Mouse (Mus musculus): ENCODE measurements around the gene Gprc6a. TPM values are rescaled to one million over a fixed set of nuclear protein-coding genes. Genes with fewer than 3 reads are reported as not detected.

The Gprc6a gene
- polyA plus RNA-seq (2015; fragmentation: Nextera tagmentation; extraction: Ambion mirVana) = 3.2 and 3.4 TPM in 2 replicates

DNA sequence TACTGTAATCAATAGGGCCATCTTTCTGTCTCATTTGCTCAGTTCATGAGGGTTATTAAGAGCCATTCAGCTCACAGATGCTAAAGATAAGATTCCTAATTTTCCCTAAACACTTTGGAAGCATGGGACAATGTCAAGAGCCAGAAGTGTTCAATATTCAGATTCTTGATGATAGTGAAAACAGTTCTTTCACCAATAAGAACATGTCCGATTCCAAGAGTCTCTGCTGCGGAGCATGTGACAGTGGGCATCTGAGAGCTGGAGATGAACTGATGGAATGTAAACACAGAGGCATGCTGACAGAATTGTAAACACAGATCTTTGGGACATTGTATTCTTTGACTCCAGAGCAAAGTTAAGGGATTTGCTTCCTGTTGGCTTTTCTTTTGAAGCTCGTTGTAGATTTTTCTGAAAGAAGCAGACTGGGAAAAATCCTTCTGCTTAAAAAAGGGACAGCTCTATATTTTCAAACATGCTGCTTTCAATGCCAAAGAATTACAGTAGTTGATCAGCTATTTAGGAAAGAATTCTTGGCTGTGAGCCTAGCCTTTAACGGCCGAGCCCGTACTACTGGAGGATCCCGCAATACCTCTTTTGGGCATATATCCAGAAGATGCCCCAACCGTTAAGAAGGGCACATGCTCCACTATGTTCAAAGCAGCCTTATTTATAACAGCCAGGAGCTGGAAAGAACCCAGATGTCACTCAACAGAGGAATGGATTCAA lies at the start of gene Gprc6a:
Gene Gprc6a (minus strand): TSS at position 51 of the 726 bp plus-strand sequence.
- peak within 1 kb of the TSS; percentile 11; the same call in 1 of the 2 replicates for H3K4me2 ChIP-seq (ENCODE audit: low read depth, low read length)
- H3K4me1 ChIP-seq (replicated peaks; ENCODE audit: control insufficient read depth, insufficient read depth, low read length) = 0 out of 2 replicates have a peak, but pooled peaks cover 3% of the 10 kb centered on the region
- H3K27ac ChIP-seq (ENCODE audit: low read length) = peak within 1 kb of the TSS; percentile 85
- no peaks in the 10 kb centered on the region for H3K27me3 ChIP-seq (ENCODE audit: control insufficient read depth, insufficient read depth, low read depth, low read length)
- H3K4me3 ChIP-seq (ENCODE audit: low read length) = no peak within 1 kb of the TSS
- no peak within 1 kb of the TSS for H3K9ac ChIP-seq (ENCODE audit: low read length)
- no peaks in the 10 kb centered on the region for H3K36me3 ChIP-seq (ENCODE audit: control insufficient read depth, insufficient read depth, low read length)
- no peaks in the 10 kb centered on the region for H3K9me3 ChIP-seq (ENCODE audit: control insufficient read depth, low read length)
- ATAC-seq (ENCODE audit: low read depth) = peak; percentile 97
- WGBS = 14% methylated on average over 8 of the region's 8 CpGs

- Histone ChIP-seq H3K36me3 (ENCODE audit: control insufficient read depth, insufficient read depth, low read length) (no peaks in the 10 kb centered on the region), H3K27ac (ENCODE audit: low read length) (no peak overlapping the region), H3K4me1 (replicated peaks; ENCODE audit: control insufficient read depth, insufficient read depth, low read length) (no peaks in the 10 kb centered on the region; the same call in 1 of the 2 replicates), H3K4me2 (ENCODE audit: low read depth, low read length) (peak overlapping the region; percentile 73), H3K4me3 (ENCODE audit: low read length) (peak overlapping the region; percentile 43), H3K9ac (ENCODE audit: low read length) (no peak overlapping the region), H3K9me3 (ENCODE audit: control insufficient read depth, low read length) (no peaks in the 10 kb centered on the region), H3K27me3 (ENCODE audit: control insufficient read depth, insufficient read depth, low read depth, low read length) (peaks cover 20% of the 10 kb centered on the region)
- ATAC-seq (ENCODE audit: low read depth) = no peak
- WGBS = 6% methylated on average over 10 of the region's 10 CpGs
These were observed 47.0 kb upstream of the Gprc6a start for GRCm38 (mm10) chr10:51678251-51678639.

DNA sequence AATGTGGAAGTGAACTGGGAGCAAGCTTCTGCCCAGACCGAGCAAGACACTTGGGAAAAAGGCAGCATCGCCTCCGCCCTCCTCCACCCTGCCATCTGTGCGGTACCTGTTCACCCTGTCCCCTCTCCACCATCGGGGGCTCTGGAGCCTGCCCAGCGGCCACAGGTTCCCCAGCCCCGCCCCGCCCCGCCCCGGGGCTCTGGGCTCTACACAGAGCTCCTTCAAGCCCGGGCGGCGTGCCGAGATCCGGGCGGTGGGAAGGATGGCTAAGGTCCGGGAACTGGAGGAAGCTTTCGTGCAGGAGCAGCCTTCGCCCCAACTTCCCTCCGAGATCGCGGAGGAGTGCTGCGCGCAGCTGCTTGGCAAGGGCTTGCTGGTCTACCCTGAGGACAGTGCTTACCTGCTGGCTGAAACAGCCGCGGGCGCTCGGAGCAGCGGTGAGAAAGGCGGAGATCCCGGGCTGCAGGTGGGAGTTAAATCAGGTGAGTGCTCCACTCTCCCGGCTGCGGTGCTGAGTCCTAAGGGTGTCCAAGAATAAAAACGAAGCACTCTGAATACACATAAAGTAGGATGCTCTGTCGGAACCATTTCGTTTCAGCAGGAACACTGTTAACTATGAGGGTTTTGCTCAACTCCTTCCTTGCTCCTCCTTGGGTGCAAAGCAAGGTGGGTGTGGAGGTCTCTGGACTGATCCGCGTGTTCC lies 46.4 kb upstream of the Gprc6a start, which contains the start of gene Rfx6:
Gene Rfx6 (plus strand): TSS at position 209 of the 703 bp plus-strand sequence.
- peak within 1 kb of the TSS; percentile 43 for H3K4me3 ChIP-seq (ENCODE audit: low read length)
- under 1% methylated on average over 38 of the region's 38 CpGs for WGBS
- H3K9ac ChIP-seq (ENCODE audit: low read length) = peak within 1 kb of the TSS; percentile 13; the same call in 1 of the 2 replicates
- peaks cover 20% of the 10 kb centered on the region for H3K27me3 ChIP-seq (ENCODE audit: control insufficient read depth, insufficient read depth, low read depth, low read length)
- H3K4me2 ChIP-seq (ENCODE audit: low read depth, low read length) = peak within 1 kb of the TSS; percentile 73
- H3K27ac ChIP-seq (ENCODE audit: low read length) = no peak within 1 kb of the TSS
- H3K9me3 ChIP-seq (ENCODE audit: control insufficient read depth, low read length) = no peaks in the 10 kb centered on the region
- no peaks in the 10 kb centered on the region; the same call in 1 of the 2 replicates for H3K4me1 ChIP-seq (replicated peaks; ENCODE audit: control insufficient read depth, insufficient read depth, low read length)
- peak; percentile 81 for ATAC-seq (ENCODE audit: low read depth)
- no peaks in the 10 kb centered on the region for H3K36me3 ChIP-seq (ENCODE audit: control insufficient read depth, insufficient read depth, low read length)

DNA sequence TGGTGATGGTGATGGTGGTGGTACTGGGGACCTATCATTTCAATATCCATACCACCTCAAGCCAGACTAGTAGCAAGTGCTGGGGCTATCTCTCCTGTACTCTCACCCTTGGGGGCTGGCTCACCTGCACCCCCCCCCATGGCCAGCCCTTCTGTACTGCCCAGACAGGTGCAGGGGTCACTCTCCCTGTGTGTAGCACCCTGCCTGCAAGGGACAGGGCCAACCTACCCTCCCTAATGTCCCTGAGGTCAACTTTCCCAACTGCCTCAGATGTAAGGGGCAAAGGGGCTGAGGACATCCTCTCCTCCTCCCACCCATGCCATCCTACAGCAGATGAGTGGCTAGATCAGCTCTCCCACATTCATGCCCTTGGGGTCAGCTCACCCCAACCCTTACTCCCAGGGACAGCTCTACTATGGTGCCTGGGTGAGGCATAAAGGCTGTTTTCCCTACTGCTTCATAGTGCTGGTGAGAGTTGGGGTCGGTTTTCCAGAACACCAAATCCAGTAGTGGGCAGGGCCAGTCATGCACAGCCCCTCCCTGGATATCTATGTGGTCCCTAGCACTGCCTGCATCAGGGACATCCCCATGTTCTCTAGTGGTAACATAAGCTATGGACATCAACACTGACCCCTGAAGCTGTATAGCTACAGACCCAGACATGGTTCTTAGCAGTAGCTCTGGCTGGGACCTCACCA lies 41.0 kb upstream of the Gprc6a start:
- 0 out of 2 replicates have a peak, but pooled peaks have one; percentile 28 for ATAC-seq (ENCODE audit: low read depth)
- Histone ChIP-seq H3K4me1 (replicated peaks; ENCODE audit: control insufficient read depth, insufficient read depth, low read length) (no peaks in the 10 kb centered on the region), H3K27me3 (ENCODE audit: control insufficient read depth, insufficient read depth, low read depth, low read length) (peaks cover 8% of the 10 kb centered on the region), H3K4me2 (ENCODE audit: low read depth, low read length) (no peak overlapping the region), H3K36me3 (ENCODE audit: control insufficient read depth, insufficient read depth, low read length) (no peaks in the 10 kb centered on the region), H3K9ac (ENCODE audit: low read length) (no peak overlapping the region), H3K9me3 (ENCODE audit: control insufficient read depth, low read length) (no peaks in the 10 kb centered on the region), H3K4me3 (ENCODE audit: low read length) (no peak overlapping the region), H3K27ac (ENCODE audit: low read length) (no peak overlapping the region)
- 55% methylated on average over 1 of the region's 1 CpGs for WGBS

- H3K4me3 ChIP-seq (ENCODE audit: low read length) = no peak overlapping the region
- no peaks in the 10 kb centered on the region for H3K4me1 ChIP-seq (replicated peaks; ENCODE audit: control insufficient read depth, insufficient read depth, low read length)
- ATAC-seq (ENCODE audit: low read depth) = no peak
- WGBS = 75% methylated on average over 4 of the region's 4 CpGs
- H3K27me3 ChIP-seq (ENCODE audit: control insufficient read depth, insufficient read depth, low read depth, low read length) = peaks cover 4% of the 10 kb centered on the region
- no peak overlapping the region for H3K9ac ChIP-seq (ENCODE audit: low read length)
- no peaks in the 10 kb centered on the region for H3K9me3 ChIP-seq (ENCODE audit: control insufficient read depth, low read length)
- no peaks in the 10 kb centered on the region for H3K36me3 ChIP-seq (ENCODE audit: control insufficient read depth, insufficient read depth, low read length)
- no peak overlapping the region for H3K4me2 ChIP-seq (ENCODE audit: low read depth, low read length)
- H3K27ac ChIP-seq (ENCODE audit: low read length) = no peak overlapping the region
These were observed 40.3 kb upstream of the Gprc6a start for GRCm38 (mm10) chr10:51671583-51671982.

- H3K4me2 ChIP-seq (ENCODE audit: low read depth, low read length) = no peak overlapping the region
- H3K27me3 ChIP-seq (ENCODE audit: control insufficient read depth, insufficient read depth, low read depth, low read length) = no peaks in the 10 kb centered on the region
- H3K9me3 ChIP-seq (ENCODE audit: control insufficient read depth, low read length) = no peaks in the 10 kb centered on the region
- H3K9ac ChIP-seq (ENCODE audit: low read length) = no peak overlapping the region
- no peak overlapping the region for H3K4me3 ChIP-seq (ENCODE audit: low read length)
- no peaks in the 10 kb centered on the region for H3K4me1 ChIP-seq (replicated peaks; ENCODE audit: control insufficient read depth, insufficient read depth, low read length)
- H3K27ac ChIP-seq (ENCODE audit: low read length) = no peak overlapping the region
- ATAC-seq (ENCODE audit: low read depth) = no peak
- no peaks in the 10 kb centered on the region for H3K36me3 ChIP-seq (ENCODE audit: control insufficient read depth, insufficient read depth, low read length)
These were observed 38.1 kb upstream of the Gprc6a start for GRCm38 (mm10) chr10:51669334-51669733.

DNA sequence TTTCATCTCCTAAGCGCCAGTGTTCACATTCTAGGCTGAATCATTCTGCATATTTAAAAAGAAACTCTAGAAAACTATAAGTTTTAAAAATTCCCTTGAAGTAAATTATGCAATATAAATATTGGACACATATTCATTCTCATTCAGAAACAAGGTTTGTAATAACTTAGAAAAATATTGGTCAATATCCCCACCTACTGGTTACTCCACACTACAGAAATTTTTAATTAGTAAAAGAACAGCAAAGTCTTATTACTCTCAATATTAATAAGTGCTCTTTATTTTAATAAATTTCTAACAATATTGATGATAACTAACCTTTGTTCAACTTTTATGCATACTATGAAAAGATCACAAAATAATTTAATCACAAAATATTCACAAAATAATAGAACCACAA lies 26.1 kb upstream of the Gprc6a start:
- no peaks in the 10 kb centered on the region for H3K9me3 ChIP-seq (ENCODE audit: control insufficient read depth, low read length)
- no peak overlapping the region for H3K4me3 ChIP-seq (ENCODE audit: low read length)
- H3K36me3 ChIP-seq (ENCODE audit: control insufficient read depth, insufficient read depth, low read length) = no peaks in the 10 kb centered on the region
- 54% methylated on average over 1 of the region's 1 CpGs for WGBS
- no peak for ATAC-seq (ENCODE audit: low read depth)
- no peak overlapping the region for H3K27ac ChIP-seq (ENCODE audit: low read length)
- H3K9ac ChIP-seq (ENCODE audit: low read length) = no peak overlapping the region
- no peak overlapping the region for H3K4me2 ChIP-seq (ENCODE audit: low read depth, low read length)
- H3K27me3 ChIP-seq (ENCODE audit: control insufficient read depth, insufficient read depth, low read depth, low read length) = no peaks in the 10 kb centered on the region
- H3K4me1 ChIP-seq (replicated peaks; ENCODE audit: control insufficient read depth, insufficient read depth, low read length) = no peaks in the 10 kb centered on the region

GRCm38 (mm10) chr10:51649506-51650221 lies 18.4 kb upstream of the Gprc6a start:
- ATAC-seq (ENCODE audit: low read depth) = peak; percentile 71; the same call in 1 of the 2 replicates
- Histone ChIP-seq H3K9me3 (ENCODE audit: control insufficient read depth, low read length) (no peaks in the 10 kb centered on the region), H3K36me3 (ENCODE audit: control insufficient read depth, insufficient read depth, low read length) (no peaks in the 10 kb centered on the region), H3K9ac (ENCODE audit: low read length) (no peak overlapping the region), H3K4me3 (ENCODE audit: low read length) (no peak overlapping the region), H3K4me2 (ENCODE audit: low read depth, low read length) (no peak overlapping the region), H3K27me3 (ENCODE audit: control insufficient read depth, insufficient read depth, low read depth, low read length) (no peaks in the 10 kb centered on the region), H3K27ac (ENCODE audit: low read length) (no peak overlapping the region), H3K4me1 (replicated peaks; ENCODE audit: control insufficient read depth, insufficient read depth, low read length) (no peaks in the 10 kb centered on the region)
- 34% methylated on average over 3 of the region's 3 CpGs for WGBS

Measured in lung, embryonic 16.5 days (tissue).